Mouse (Mus musculus): Measurements from ENCODE around the gene Cep290. TPM values are rescaled to one million over a fixed set of nuclear protein-coding genes. Genes with fewer than 3 reads are reported as not detected.
A peak's percentile ranks its signal among the peaks of the same experiment; 100 is the strongest.

The Cep290 gene
- polyA plus RNA-seq, 1 experiment from 2014 or later, result 3.1 TPM

DNA sequence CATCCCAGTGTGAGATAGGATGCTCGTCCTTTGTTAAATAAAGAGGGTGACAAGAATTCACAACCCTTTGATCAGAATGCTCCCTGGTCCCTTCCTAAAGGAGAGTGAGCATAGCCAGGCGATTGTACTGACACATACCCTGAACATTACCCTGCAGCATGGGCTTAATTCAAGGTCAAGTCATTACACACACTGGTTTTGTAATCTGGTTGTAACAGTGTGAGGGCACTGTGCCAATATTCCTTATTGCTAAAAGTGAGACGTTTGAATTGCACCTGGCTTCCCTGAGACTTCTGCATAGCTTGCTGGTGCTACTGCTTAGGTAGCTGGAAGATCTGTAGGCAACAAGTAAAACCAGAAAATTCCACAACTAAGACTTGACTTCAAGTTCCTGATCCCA is 96.8 kb downstream of the Cep290 start:
- H3K4me1 ChIP-seq (ENCODE audit: insufficient read depth, low read depth, low read length), result peaks cover 3% of the 10 kb centered on the region; the same call in 1 of the 2 replicates
- H3K36me3 ChIP-seq (ENCODE audit: insufficient read depth, low read length), result no peaks in the 10 kb centered on the region
- no peak for ATAC-seq
- WGBS, result 67% methylated on average over 3 of the region's 3 CpGs
- H3K9ac ChIP-seq (replicated peaks; ENCODE audit: low read depth), result no peak overlapping the region
- no peak overlapping the region for H3K4me2 ChIP-seq (replicated peaks; ENCODE audit: low read depth, low read length)
- H3K4me3 ChIP-seq (ENCODE audit: low read depth, low read length), result no peak overlapping the region
- no peaks in the 10 kb centered on the region for H3K27me3 ChIP-seq (replicated peaks; ENCODE audit: insufficient read depth, low read length)
- no peaks in the 10 kb centered on the region for H3K9me3 ChIP-seq (ENCODE audit: low read length)
- TF ChIP-seq CTCF (IDR thresholded peaks at IDR 0.05) (no peak), EP300 (IDR thresholded peaks at IDR 0.05) (no peak)
- no peak overlapping the region for H3K27ac ChIP-seq (ENCODE audit: low read length)
- no peak for DNase-seq (ENCODE audit: low spot score)

DNA sequence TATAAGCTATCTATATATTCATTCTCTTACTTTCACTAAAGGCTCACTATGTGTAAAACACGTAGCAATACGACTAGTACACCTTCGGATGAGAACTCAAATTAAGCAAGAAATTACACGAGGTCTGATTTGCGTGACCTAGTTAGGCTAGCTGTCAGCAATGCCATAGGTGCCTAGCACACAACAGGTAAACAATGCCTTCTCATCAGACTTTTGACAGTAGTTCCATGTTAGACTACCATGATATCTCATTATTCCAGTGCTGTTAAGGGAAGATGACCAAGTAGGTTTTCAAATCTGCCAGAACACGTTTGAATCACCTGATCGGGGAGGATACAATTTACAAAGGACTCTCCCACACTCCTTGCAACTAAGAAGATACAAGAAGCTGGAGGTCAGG is 101.2 kb downstream of the Cep290 start:
- ATAC-seq, result no peak
- H3K4me2 ChIP-seq (replicated peaks; ENCODE audit: low read depth, low read length), result peak overlapping the region; percentile 72
- peak overlapping the region; percentile 58 for H3K4me3 ChIP-seq (ENCODE audit: low read depth, low read length)
- no peak for DNase-seq (ENCODE audit: low spot score)
- no peaks in the 10 kb centered on the region for H3K36me3 ChIP-seq (ENCODE audit: insufficient read depth, low read length)
- H3K27ac ChIP-seq (ENCODE audit: low read length), result no peak overlapping the region
- H3K4me1 ChIP-seq (ENCODE audit: insufficient read depth, low read depth, low read length), result peaks cover 3% of the 10 kb centered on the region; the same call in 1 of the 2 replicates
- peak overlapping the region; percentile 43 for H3K9ac ChIP-seq (replicated peaks; ENCODE audit: low read depth)
- H3K27me3 ChIP-seq (replicated peaks; ENCODE audit: insufficient read depth, low read length), result no peaks in the 10 kb centered on the region
- WGBS, result 42% methylated on average over 7 of the region's 7 CpGs
- H3K9me3 ChIP-seq (ENCODE audit: low read length), result no peaks in the 10 kb centered on the region
- TF ChIP-seq EP300 (IDR thresholded peaks at IDR 0.05) (no peak), CTCF (IDR thresholded peaks at IDR 0.05) (no peak)

DNA sequence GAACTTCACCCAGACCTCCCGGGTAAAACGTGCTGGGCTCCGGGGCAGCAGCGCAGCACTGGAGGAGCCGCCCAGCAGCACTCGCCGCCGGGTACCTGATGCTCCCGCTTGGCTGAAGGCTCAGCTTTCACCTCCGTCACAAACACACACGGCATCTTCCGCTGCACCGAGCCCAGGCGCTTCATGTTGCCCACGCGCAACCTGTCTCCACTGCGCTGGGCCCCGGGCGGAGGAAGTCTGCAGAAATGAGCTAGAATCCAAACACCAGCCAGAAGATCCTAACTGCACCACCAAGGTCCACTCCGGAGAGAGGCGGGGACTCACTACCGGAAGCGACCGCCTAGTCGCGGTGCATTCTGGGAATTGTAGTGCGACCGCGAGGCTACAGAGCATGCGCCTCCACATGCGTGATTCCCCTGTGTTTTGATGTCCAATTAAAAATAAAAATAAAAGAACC is 101.6 kb downstream of the Cep290 start:
- Histone ChIP-seq H3K4me3 (ENCODE audit: low read depth, low read length) (peak overlapping the region; percentile 58), H3K4me1 (ENCODE audit: insufficient read depth, low read depth, low read length) (peaks cover 3% of the 10 kb centered on the region; the same call in 1 of the 2 replicates), H3K9me3 (ENCODE audit: low read length) (no peaks in the 10 kb centered on the region), H3K27ac (ENCODE audit: low read length) (no peak overlapping the region), H3K4me2 (replicated peaks; ENCODE audit: low read depth, low read length) (peak overlapping the region; percentile 72), H3K27me3 (replicated peaks; ENCODE audit: insufficient read depth, low read length) (no peaks in the 10 kb centered on the region), H3K9ac (replicated peaks; ENCODE audit: low read depth) (peak overlapping the region; percentile 43), H3K36me3 (ENCODE audit: insufficient read depth, low read length) (no peaks in the 10 kb centered on the region)
- no peak for TF ChIP-seq CTCF (IDR thresholded peaks at IDR 0.05)
- no peak for TF ChIP-seq EP300 (IDR thresholded peaks at IDR 0.05)
- peak; percentile 99 for ATAC-seq
- DNase-seq (ENCODE audit: low spot score), result peak; percentile 91
- WGBS, result 0% methylated on average over 31 of the region's 31 CpGs

DNA sequence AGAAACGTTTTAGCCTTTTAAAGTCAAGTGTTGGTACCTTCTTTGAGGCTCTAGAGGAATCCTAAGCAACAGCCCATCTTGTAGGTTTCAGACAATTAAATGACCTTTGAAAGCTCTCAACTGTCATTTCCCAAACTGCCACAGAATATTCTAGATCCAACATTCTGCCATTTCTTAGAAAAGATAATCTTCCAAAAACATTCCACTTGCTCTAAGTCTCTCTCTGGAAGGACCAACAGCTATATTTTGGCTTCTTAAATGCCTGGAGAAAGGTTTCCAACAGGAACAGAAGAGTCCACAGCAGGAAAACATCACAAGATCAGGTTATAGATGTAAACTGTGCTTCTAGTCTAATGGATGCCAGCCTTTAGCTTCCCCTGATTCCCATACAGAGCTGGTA is 103.0 kb downstream of the Cep290 start, which contains the start of the genes 4930430F08Rik and 1700017N19Rik:
Gene 4930430F08Rik, minus strand, starts transcription at position 101 of the 400 bp plus-strand sequence.
Gene 1700017N19Rik, plus strand, starts transcription at position 162 of the 400 bp plus-strand sequence.
- ATAC-seq, result no peak
- TF ChIP-seq EP300 (IDR thresholded peaks at IDR 0.05), result no peak
- no peak for TF ChIP-seq CTCF (IDR thresholded peaks at IDR 0.05)
- Histone ChIP-seq H3K4me2 (replicated peaks; ENCODE audit: low read depth, low read length) (peak within 1 kb of the TSS; percentile 72; the same call in 1 of the 2 replicates), H3K4me3 (ENCODE audit: low read depth, low read length) (peak within 1 kb of the TSS; percentile 58; the same call in 1 of the 2 replicates), H3K27me3 (replicated peaks; ENCODE audit: insufficient read depth, low read length) (no peaks in the 10 kb centered on the region), H3K9ac (replicated peaks; ENCODE audit: low read depth) (no peak within 1 kb of the TSS), H3K4me1 (ENCODE audit: insufficient read depth, low read depth, low read length) (peaks cover 3% of the 10 kb centered on the region; the same call in 1 of the 2 replicates), H3K27ac (ENCODE audit: low read length) (no peak within 1 kb of the TSS), H3K36me3 (ENCODE audit: insufficient read depth, low read length) (no peaks in the 10 kb centered on the region), H3K9me3 (ENCODE audit: low read length) (no peaks in the 10 kb centered on the region)
- WGBS, result 84% methylated on average over 1 of the region's 1 CpGs
- DNase-seq (ENCODE audit: low spot score), result no peak

DNA sequence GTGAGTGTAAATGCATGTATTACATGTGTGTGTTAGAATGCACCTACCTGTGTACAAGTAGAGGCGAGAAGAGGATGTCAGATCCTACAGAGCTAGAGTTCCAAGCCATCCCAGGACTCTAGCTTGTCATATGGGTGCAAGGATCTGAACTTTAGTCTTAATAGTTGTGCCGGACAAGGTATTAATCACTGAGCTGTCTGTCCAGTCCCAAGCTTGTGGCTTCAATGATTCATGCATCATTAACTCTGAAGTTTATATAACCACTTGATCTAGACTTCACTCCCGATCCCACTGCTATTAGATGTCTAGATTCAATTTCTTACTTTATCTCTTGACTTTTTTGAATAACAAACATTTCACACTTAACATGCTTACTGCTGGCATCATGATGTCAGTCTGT is 111.0 kb downstream of the Cep290 start:
- Histone ChIP-seq H3K4me3 (ENCODE audit: low read depth, low read length) (no peak overlapping the region), H3K9ac (replicated peaks; ENCODE audit: low read depth) (no peak overlapping the region), H3K27ac (ENCODE audit: low read length) (no peak overlapping the region), H3K4me1 (ENCODE audit: insufficient read depth, low read depth, low read length) (no peaks in the 10 kb centered on the region), H3K27me3 (replicated peaks; ENCODE audit: insufficient read depth, low read length) (no peaks in the 10 kb centered on the region), H3K36me3 (ENCODE audit: insufficient read depth, low read length) (no peaks in the 10 kb centered on the region), H3K4me2 (replicated peaks; ENCODE audit: low read depth, low read length) (no peak overlapping the region), H3K9me3 (ENCODE audit: low read length) (no peaks in the 10 kb centered on the region)
- WGBS, result 70% methylated on average over 3 of the region's 3 CpGs
- no peak for DNase-seq (ENCODE audit: low spot score)
- ATAC-seq, result no peak
- no peak for TF ChIP-seq EP300 (IDR thresholded peaks at IDR 0.05)

DNA sequence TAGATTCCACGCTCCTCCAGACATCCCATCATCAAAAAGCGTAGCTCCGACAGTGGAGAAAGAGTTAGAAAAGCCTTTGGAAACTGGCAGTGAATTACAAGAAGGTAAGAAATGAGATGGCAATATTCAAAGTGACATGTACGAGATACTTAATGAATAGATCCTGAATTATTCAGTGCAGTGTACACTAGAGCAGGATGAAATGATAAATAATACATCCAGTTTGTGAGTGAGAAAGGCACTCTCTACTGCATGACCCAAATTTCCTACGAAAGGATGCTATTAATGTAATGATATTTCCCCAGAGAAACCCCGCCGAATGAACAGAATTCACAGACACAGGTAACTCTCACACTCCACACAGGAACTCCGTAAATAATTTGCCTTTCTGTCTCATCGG is 116.2 kb downstream of the Cep290 start:
- TF ChIP-seq CTCF (IDR thresholded peaks at IDR 0.05), result no peak
- TF ChIP-seq EP300 (IDR thresholded peaks at IDR 0.05), result no peak
- Histone ChIP-seq H3K9ac (replicated peaks; ENCODE audit: low read depth) (no peak overlapping the region), H3K9me3 (ENCODE audit: low read length) (no peaks in the 10 kb centered on the region), H3K27ac (ENCODE audit: low read length) (no peak overlapping the region), H3K4me2 (replicated peaks; ENCODE audit: low read depth, low read length) (no peak overlapping the region), H3K36me3 (ENCODE audit: insufficient read depth, low read length) (no peaks in the 10 kb centered on the region), H3K4me3 (ENCODE audit: low read depth, low read length) (no peak overlapping the region), H3K4me1 (ENCODE audit: insufficient read depth, low read depth, low read length) (no peaks in the 10 kb centered on the region), H3K27me3 (replicated peaks; ENCODE audit: insufficient read depth, low read length) (no peaks in the 10 kb centered on the region)
- no peak for DNase-seq (ENCODE audit: low spot score)
- WGBS, result 86% methylated on average over 9 of the region's 9 CpGs
- no peak for ATAC-seq

DNA sequence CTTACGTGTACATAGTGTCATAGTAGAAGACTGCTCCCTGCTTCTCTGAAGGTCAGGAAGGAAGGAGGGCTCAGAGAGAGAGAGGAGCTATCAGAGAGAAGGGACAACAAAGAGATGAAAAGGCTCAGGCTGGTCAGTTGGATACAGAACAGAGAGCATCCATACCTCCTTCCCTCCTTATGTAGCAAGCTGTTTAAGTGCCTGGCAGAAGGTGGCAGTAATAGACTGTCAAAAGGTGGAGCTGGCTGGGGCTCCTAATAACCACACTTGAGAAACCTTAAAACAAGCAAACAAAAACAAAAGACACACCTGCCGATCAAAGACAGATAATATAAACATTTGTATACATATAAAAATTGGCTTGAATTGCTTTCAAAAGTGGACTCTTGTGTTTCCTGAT is 116.9 kb downstream of the Cep290 start:
- DNase-seq (ENCODE audit: low spot score), result no peak

More for the DNA sequence above, 116.9 kb downstream of the Cep290 start:
- no peak overlapping the region for H3K27ac ChIP-seq (ENCODE audit: low read length)
- H3K36me3 ChIP-seq (ENCODE audit: insufficient read depth, low read length), result no peaks in the 10 kb centered on the region
- 44% methylated on average over 2 of the region's 2 CpGs for WGBS
- H3K27me3 ChIP-seq (replicated peaks; ENCODE audit: insufficient read depth, low read length), result no peaks in the 10 kb centered on the region
- no peak overlapping the region for H3K9ac ChIP-seq (replicated peaks; ENCODE audit: low read depth)
- H3K9me3 ChIP-seq (ENCODE audit: low read length), result no peaks in the 10 kb centered on the region
- no peak for ATAC-seq
- H3K4me2 ChIP-seq (replicated peaks; ENCODE audit: low read depth, low read length), result no peak overlapping the region
- no peaks in the 10 kb centered on the region for H3K4me1 ChIP-seq (ENCODE audit: insufficient read depth, low read depth, low read length)
- no peak overlapping the region for H3K4me3 ChIP-seq (ENCODE audit: low read depth, low read length)
- TF ChIP-seq EP300 (IDR thresholded peaks at IDR 0.05) (no peak), CTCF (IDR thresholded peaks at IDR 0.05) (peak; percentile 2; the same call in 1 of the 2 replicates)
